Comparison of ENCODE assay signal across 8 mouse cellular contexts in genomic region chr1:133661203-133661933, GRCm38 (mm10). TPM values are rescaled to one million over a fixed set of nuclear protein-coding genes. Genes with fewer than 3 reads are reported as not detected.
DNase-seq lines count a peak whose midpoint lies in the region; ATAC-seq lines count a peak whose summit lies in the region.

TSS of gene Gm38394 (minus strand) at chr1:133661318.

- WGBS in hindbrain, embryonic 12.5 days, result 3% methylated on average over 26 of the region's 26 CpGs

- peak within 1 kb of the TSS; percentile 87 for H3K4me3 ChIP-seq in hindbrain, embryonic 12.5 days

- peak within 1 kb of the TSS; percentile 92 for H3K4me2 ChIP-seq in hindbrain, embryonic 12.5 days (replicated peaks)

- H3K27ac ChIP-seq in hindbrain, embryonic 12.5 days, result peak within 1 kb of the TSS; percentile 93

- peak; percentile 99 for ATAC-seq in hindbrain, embryonic 12.5 days (ENCODE audit: low FRiP score)

- H3K9ac ChIP-seq in hindbrain, embryonic 12.5 days, result peak within 1 kb of the TSS; percentile 87

- peaks cover 15% of the 10 kb centered on the region for H3K36me3 ChIP-seq in hindbrain, embryonic 12.5 days

- DNase-seq in NIH3T3 (ENCODE audit: low read depth), result peak; percentile 97
- peak; percentile 95 to 96 for DNase-seq in cerebellum, postnatal 10 days
- DNase-seq in frontal cortex, postnatal 10 days (ENCODE audit: low spot score in 2 of 2), result peak; percentile 92
- peak; percentile 91 to 96 for DNase-seq in layer of hippocampus, postnatal 14 days (ENCODE audit: low spot score in 2 of 2)
- peak; percentile 93 for DNase-seq in lung, postnatal 14 days
- DNase-seq in retina, adult 2 months (ENCODE audit: low read depth, low spot score), result peak; percentile 87
- DNase-seq in thymus, postnatal 36 days, result peak; percentile 85 to 91

- no peaks in the 10 kb centered on the region for H3K27me3 ChIP-seq in hindbrain, embryonic 12.5 days

- H3K4me1 ChIP-seq in hindbrain, embryonic 12.5 days, result peaks cover 28% of the 10 kb centered on the region

- no peaks in the 10 kb centered on the region for H3K9me3 ChIP-seq in hindbrain, embryonic 12.5 days (replicated peaks)

RNA-seq across cellular contexts. Expression of gene Gm38394, which starts in this region (rescaled TPM):
- polyA plus RNA-seq in hindbrain, embryonic 12.5 days (2016; fragmentation: Nextera tagmentation; extraction: Ambion mirVana), result 6.9 and 7.2 TPM in 2 replicates
- 10 to 100 TPM; 24.0 to 24.2 TPM for total RNA-seq in layer of hippocampus, postnatal 14 days (2021)

Comparison
In these comparisons a context has a peak if more than half of its experiments do, and no peak if none do; other contexts are left out.
1. Peak in every context shown above with its lines: DNase-seq, ATAC-seq, H3K4me3 ChIP-seq and H3K27ac ChIP-seq.